Mouse (Mus musculus) midbrain, embryonic 10.5 days (tissue): Measurements from ENCODE around the gene Mycbpap. TPM values are rescaled to one million over a fixed set of nuclear protein-coding genes. Genes with fewer than 3 reads are reported as not detected.

Experiments
- DNase-seq: peaks from one replicate; pipeline ENCODE4 v3.0.0-alpha.2; 2017; ENCODE audit warnings: low spot score
- H3K27ac ChIP-seq: fragments of 300-500 bp; sonication (generic); replicated peaks from 2 replicates; pipeline ENCODE4 v1.5.1; 2016; ENCODE audit warnings: mild to moderate bottlenecking
- H3K27me3 ChIP-seq: fragments of 300-500 bp; sonication (generic); 2 replicates; pipeline ENCODE4 v1.6.1; 2016; ENCODE audit warnings: low read depth, mild to moderate bottlenecking; ENCODE audit not compliant: poor library complexity, severe bottlenecking
- H3K36me3 ChIP-seq: fragments of 300-500 bp; sonication (generic); 2 replicates; pipeline ENCODE4 v1.6.1; 2016; ENCODE audit warnings: mild to moderate bottlenecking, moderate library complexity
- H3K4me1 ChIP-seq: fragments of 300-500 bp; sonication (generic); 2 replicates; pipeline ENCODE4 v1.6.1; 2016
- H3K4me3 ChIP-seq: fragments of 300-500 bp; sonication (generic); 2 replicates; pipeline ENCODE4 v1.5.1; 2016; ENCODE audit warnings: mild to moderate bottlenecking, moderate library complexity
- H3K9me3 ChIP-seq: fragments of 300-500 bp; sonication (generic); replicated peaks from 2 replicates; pipeline ENCODE4 v1.6.1; 2016; ENCODE audit warnings: mild to moderate bottlenecking
- WGBS: fragments of 180-500 bp; shearing (Covaris S2); methylation state at CpG from one replicate; pipeline ENCODE4 v1.1.7; 2016; 5-methylcytosine and 5-hydroxymethylcytosine counted together
- polyA plus RNA-seq: library from polyadenylated mRNA; unstranded; fragments of >200 nt; fragmentation: Nextera tagmentation; extraction: Ambion mirVana; gene quantifications from 2 replicates; pipeline ENCODE4 v1.2.1, GENCODE M21; 2016

The Mycbpap gene
- polyA plus RNA-seq, 1 experiment from 2014 or later = 2.9 TPM

DNA sequence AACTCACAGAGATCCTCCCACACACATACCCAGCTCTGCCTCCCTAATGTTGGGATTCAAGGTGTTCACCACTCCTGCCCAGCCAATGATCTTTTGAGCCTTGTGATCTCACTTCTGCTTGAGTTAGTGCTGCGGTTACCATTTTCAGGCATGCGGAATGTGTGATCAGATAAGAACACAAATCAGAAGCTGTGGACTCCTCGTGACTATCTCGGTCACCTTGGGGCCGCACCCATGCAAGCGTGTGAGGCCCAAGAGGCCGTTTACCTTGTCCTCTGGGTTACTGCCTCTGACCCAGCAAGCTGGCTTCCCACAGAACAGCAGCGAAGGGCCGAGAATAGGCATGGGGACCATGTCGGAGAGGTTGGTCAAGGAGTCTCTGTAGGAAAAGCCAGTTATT is 12.6 kb downstream of the Mycbpap start:
- Histone ChIP-seq H3K27ac (no peak overlapping the region), H3K36me3 (no peaks in the 10 kb centered on the region), H3K9me3 (no peaks in the 10 kb centered on the region; the same call in 1 of the 2 replicates), H3K4me1 (no peaks in the 10 kb centered on the region), H3K4me3 (no peak overlapping the region), H3K27me3 (no peaks in the 10 kb centered on the region)
- 92% methylated on average over 10 of the region's 10 CpGs for WGBS
- no peak for DNase-seq

DNA sequence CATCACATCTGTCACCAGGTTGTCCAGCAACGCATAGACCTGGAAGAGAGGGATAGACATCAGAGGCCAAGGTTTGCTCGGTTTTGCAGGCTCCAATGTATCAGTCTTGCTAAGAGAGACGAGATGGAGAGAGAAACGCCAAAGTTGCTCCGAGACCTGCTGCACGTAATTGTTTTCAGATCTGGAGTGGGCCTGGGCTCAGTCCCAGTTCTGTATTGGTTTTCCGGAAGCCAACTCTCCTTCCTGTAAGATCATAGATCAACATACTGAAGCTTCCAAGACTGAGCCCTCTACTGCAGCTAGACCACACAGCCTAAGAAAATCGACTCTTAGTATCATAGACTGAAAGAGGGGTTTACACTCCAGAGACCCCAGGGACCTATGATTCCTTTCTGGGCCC is 20.1 kb downstream of the Mycbpap start:
- no peaks in the 10 kb centered on the region for H3K36me3 ChIP-seq
- H3K4me3 ChIP-seq = no peak overlapping the region
- H3K4me1 ChIP-seq = peaks cover 27% of the 10 kb centered on the region
- no peaks in the 10 kb centered on the region for H3K9me3 ChIP-seq
- WGBS = 91% methylated on average over 8 of the region's 8 CpGs
- no peak overlapping the region for H3K27ac ChIP-seq
- no peak for DNase-seq
- peaks cover 62% of the 10 kb centered on the region for H3K27me3 ChIP-seq

DNA sequence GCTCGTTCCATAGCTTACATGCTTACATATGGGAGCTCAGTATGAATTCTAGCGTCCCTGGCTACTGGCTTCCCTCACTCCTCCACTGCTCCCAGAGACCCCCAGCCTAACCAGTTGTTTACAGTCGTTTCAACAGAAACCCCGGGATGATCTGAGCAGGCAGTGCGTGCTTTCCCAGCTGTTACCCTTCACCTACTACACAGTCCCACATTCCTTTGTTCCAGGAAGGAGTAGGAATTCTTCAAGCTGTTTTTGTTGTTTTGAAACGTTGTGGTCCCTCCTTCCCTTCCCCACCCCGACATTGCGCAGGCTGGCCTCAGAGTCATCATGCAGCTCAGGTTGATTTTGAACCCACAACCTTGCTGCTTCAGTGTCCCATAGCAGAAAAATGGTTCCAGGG is 21.2 kb downstream of the Mycbpap start:
- Histone ChIP-seq H3K4me3 (peak overlapping the region; percentile 57), H3K9me3 (no peaks in the 10 kb centered on the region), H3K27me3 (peaks cover 62% of the 10 kb centered on the region), H3K36me3 (no peaks in the 10 kb centered on the region), H3K27ac (no peak overlapping the region), H3K4me1 (peaks cover 27% of the 10 kb centered on the region)
- DNase-seq = no peak
- WGBS = 27% methylated on average over 8 of the region's 8 CpGs

- DNase-seq = peak; percentile 60
- Histone ChIP-seq H3K4me3 (peak within 1 kb of the TSS; percentile 57), H3K36me3 (no peaks in the 10 kb centered on the region), H3K27ac (peak within 1 kb of the TSS; percentile 63), H3K9me3 (no peaks in the 10 kb centered on the region), H3K27me3 (peaks cover 66% of the 10 kb centered on the region), H3K4me1 (peaks cover 27% of the 10 kb centered on the region)
- under 1% methylated on average over 26 of the region's 26 CpGs for WGBS
Measured at GRCm38 (mm10) chr11:94499661-94500152, 21.8 kb downstream of the Mycbpap start, which contains the start of gene Epn3. TSS of gene Epn3 (minus strand) at chr11:94499974.

DNA sequence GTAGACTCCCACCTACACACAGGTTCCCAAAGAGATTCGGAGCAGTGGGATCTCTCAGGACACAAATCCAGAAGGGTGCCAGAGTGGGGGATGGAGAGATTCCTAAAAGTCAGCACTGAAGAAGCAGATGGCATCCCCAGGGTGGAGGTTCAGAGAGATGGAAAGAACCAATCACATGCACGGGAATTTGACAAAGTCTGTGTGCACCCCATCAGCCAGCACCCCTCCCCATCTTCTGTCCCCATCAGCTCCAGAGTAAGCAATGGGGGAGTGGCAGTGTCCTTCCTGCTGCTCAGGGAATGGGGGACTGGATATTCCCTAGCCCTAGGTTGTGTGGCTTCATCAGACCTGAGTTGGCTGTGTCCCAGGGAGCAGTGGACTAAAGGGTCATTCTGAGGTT is 22.5 kb downstream of the Mycbpap start:
- H3K36me3 ChIP-seq = no peaks in the 10 kb centered on the region
- no peak overlapping the region for H3K27ac ChIP-seq
- H3K9me3 ChIP-seq = no peaks in the 10 kb centered on the region
- H3K4me3 ChIP-seq = peak overlapping the region; percentile 57
- peaks cover 27% of the 10 kb centered on the region for H3K4me1 ChIP-seq
- no peak for DNase-seq
- WGBS = 13% methylated on average over 2 of the region's 2 CpGs
- H3K27me3 ChIP-seq = peaks cover 70% of the 10 kb centered on the region

- peak overlapping the region; percentile 57 for H3K4me3 ChIP-seq
- peaks cover 27% of the 10 kb centered on the region for H3K4me1 ChIP-seq
- no peak for DNase-seq
- H3K27ac ChIP-seq = no peak overlapping the region; the same call in 1 of the 2 replicates
- WGBS = 26% methylated on average over 19 of the region's 19 CpGs
- H3K9me3 ChIP-seq = no peaks in the 10 kb centered on the region
- H3K27me3 ChIP-seq = peaks cover 77% of the 10 kb centered on the region
- no peaks in the 10 kb centered on the region for H3K36me3 ChIP-seq
Measured at GRCm38 (mm10) chr11:94498093-94498996, 23.2 kb downstream of the Mycbpap start.

- Histone ChIP-seq H3K36me3 (no peaks in the 10 kb centered on the region), H3K4me3 (no peak overlapping the region), H3K4me1 (peaks cover 39% of the 10 kb centered on the region), H3K27me3 (peaks cover 82% of the 10 kb centered on the region), H3K27ac (no peak overlapping the region), H3K9me3 (no peaks in the 10 kb centered on the region)
- 82% methylated on average over 3 of the region's 3 CpGs for WGBS
- DNase-seq = no peak
Measured at GRCm38 (mm10) chr11:94495415-94495814, 26.1 kb downstream of the Mycbpap start.

DNA sequence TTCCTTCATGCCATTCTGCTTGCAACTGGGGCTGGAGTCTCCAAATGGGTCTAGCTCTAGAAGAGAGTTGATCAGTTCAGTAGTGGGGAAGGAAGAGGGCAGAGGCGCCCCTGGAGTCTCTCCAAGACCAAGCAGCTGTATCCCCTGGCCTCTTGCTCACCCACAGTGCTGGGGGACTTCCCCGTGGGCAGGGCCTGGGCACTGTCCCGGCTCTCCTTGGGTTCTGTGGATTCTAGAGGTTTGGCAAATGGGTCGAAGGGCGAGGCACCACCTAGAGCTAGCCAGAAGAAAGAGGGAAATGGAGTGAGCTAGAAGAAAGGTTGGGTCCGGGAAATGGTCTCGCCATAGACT is 29.8 kb downstream of the Mycbpap start:
- H3K9me3 ChIP-seq = no peaks in the 10 kb centered on the region
- peak overlapping the region; percentile 84; the same call in 1 of the 2 replicates for H3K27ac ChIP-seq
- H3K4me3 ChIP-seq = peak overlapping the region; percentile 67
- peaks cover 81% of the 10 kb centered on the region for H3K27me3 ChIP-seq
- H3K36me3 ChIP-seq = no peaks in the 10 kb centered on the region
- WGBS = 62% methylated on average over 7 of the region's 7 CpGs
- no peak for DNase-seq
- peaks cover 34% of the 10 kb centered on the region for H3K4me1 ChIP-seq

DNA sequence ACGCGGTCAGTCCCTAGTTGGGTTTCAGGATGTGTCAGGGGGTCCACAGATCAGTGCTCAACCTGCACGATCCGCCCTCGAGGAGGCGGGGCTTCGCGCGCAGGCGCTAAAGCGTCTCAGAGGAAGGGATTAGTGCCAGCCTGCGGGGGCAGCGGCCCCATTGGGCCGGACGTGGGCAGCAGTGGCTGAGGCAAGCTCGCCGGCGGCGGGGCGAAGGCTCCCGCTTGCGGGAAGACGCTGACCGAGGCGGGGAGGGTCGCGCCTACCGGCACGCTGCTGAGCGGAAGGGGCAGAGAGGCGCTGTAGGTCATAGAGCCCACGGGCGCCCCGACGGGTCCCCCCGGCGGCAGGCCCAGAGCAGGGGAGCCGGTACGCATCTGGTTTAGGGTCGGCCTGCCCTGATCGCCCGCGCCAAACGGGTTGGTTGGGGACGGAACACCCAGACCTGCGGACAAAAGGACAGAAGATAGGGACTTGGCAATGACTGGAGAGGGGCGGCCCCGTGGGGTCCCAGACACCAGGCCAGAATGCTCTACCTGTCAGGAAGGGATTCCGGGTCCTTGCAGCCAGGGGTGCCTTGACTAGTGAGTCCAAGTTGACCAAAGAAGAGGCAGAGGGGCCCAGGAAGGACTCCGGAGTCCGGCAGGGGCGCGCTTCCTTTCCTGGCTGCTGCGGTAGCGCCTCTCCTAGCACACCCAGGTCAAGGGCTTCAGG is 30.4 kb downstream of the Mycbpap start:
- H3K27me3 ChIP-seq = peaks cover 85% of the 10 kb centered on the region
- peak overlapping the region; percentile 84 for H3K27ac ChIP-seq
- peak overlapping the region; percentile 67 for H3K4me3 ChIP-seq
- DNase-seq = peak; percentile 73
- peaks cover 34% of the 10 kb centered on the region for H3K4me1 ChIP-seq
- 6% methylated on average over 55 of the region's 55 CpGs for WGBS
- no peaks in the 10 kb centered on the region for H3K36me3 ChIP-seq
- no peaks in the 10 kb centered on the region for H3K9me3 ChIP-seq

- H3K36me3 ChIP-seq = no peaks in the 10 kb centered on the region
- H3K9me3 ChIP-seq = no peaks in the 10 kb centered on the region
- peaks cover 40% of the 10 kb centered on the region for H3K4me1 ChIP-seq
- DNase-seq = no peak
- H3K27me3 ChIP-seq = peaks cover 94% of the 10 kb centered on the region
- H3K4me3 ChIP-seq = no peak overlapping the region
- WGBS = 37% methylated on average over 4 of the region's 4 CpGs
- H3K27ac ChIP-seq = no peak overlapping the region
Measured at GRCm38 (mm10) chr11:94489745-94490144, 31.8 kb downstream of the Mycbpap start.

GRCm38 (mm10) chr11:94488767-94489533 is 32.6 kb downstream of the Mycbpap start:
- 88% methylated on average over 11 of the region's 11 CpGs for whole genome bisulfite sequencing
- Histone ChIP-seq H3K36me3 (no peaks in the 10 kb centered on the region), H3K27me3 (peaks cover 97% of the 10 kb centered on the region), H3K9me3 (no peaks in the 10 kb centered on the region), H3K4me1 (peaks cover 43% of the 10 kb centered on the region), H3K27ac (no peak overlapping the region), H3K4me3 (no peak overlapping the region)
- no peak for DNase-seq

DNA sequence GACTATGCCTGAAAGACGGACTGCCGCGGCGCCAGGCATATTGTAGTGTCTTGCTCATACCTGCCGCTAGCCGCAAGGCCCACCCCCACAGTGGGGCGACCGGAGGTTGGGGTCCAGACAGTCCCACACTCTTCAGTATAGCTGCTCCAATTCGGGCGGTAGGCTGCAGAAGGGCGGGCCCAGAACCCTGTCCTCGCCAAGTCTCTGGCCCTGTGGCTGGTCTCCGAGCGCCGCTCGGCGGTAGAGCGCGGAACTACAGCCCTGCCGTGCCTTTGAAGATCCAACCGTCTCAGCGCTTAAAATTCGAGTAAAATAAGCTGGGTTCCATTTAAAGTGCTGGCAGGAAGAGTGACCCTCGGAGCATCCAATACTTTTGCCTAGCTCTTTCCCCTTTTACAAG is 35.5 kb downstream of the Mycbpap start, which contains the start of gene Spata20:
Spata20 (minus strand) TSS at position 179 of the 400 bp plus-strand sequence.
- Histone ChIP-seq H3K4me3 (peak within 1 kb of the TSS; percentile 21), H3K9me3 (no peaks in the 10 kb centered on the region), H3K27ac (no peak within 1 kb of the TSS), H3K4me1 (peaks cover 41% of the 10 kb centered on the region), H3K36me3 (no peaks in the 10 kb centered on the region), H3K27me3 (peaks cover 75% of the 10 kb centered on the region)
- WGBS = 5% methylated on average over 24 of the region's 24 CpGs
- peak; percentile 85 for DNase-seq
